ENCODE assay signal across 24 mouse cellular contexts in genomic region chr15:3602098-3602486, GRCm38 (mm10).
"Had no signal": no experiment of that assay in that cellular context is flagged by ENCODE, and none has a peak within 500 bp of the region (broad histone marks: within the 10 kb centered on the region; RNA-seq: fewer than 3 reads in every experiment).

No protein-coding gene starts in this region.

- H3K9ac ChIP-seq: forebrain, postnatal 0 days; heart, embryonic 12.5 days; hindbrain, embryonic 13.5 days; hindbrain, embryonic 15.5 days; kidney, embryonic 15.5 days; limb, embryonic 13.5 days; limb, embryonic 15.5 days; liver, embryonic 13.5 days; liver, embryonic 15.5 days had no signal

- H3K27me3 ChIP-seq: heart, embryonic 12.5 days; hindbrain, embryonic 13.5 days; hindbrain, embryonic 15.5 days; kidney, embryonic 15.5 days; limb, embryonic 13.5 days; limb, embryonic 15.5 days; liver, embryonic 13.5 days; liver, embryonic 15.5 days had no signal

- H3K9me3 ChIP-seq: heart, embryonic 12.5 days; hindbrain, embryonic 13.5 days; hindbrain, embryonic 15.5 days; kidney, embryonic 15.5 days; limb, embryonic 13.5 days; limb, embryonic 15.5 days; liver, embryonic 13.5 days; liver, embryonic 15.5 days had no signal

- DNase-seq: forebrain, postnatal 0 days; gastrocnemius, postnatal 25 days; heart, adult 2 months; heart, postnatal 10 days; heart, postnatal 4 days; kidney, adult 11 months; kidney, adult 2 months; kidney, adult 9 months; kidney, postnatal 14 days; kidney, postnatal 36 days; layer of hippocampus, adult 9-11 months; layer of hippocampus, postnatal 36 days; left cerebral cortex, postnatal 4 days; liver, embryonic 13.5 days; lung, adult 18-20 months had no signal

- H3K36me3 ChIP-seq: heart, embryonic 12.5 days; hindbrain, embryonic 13.5 days; hindbrain, embryonic 15.5 days; kidney, embryonic 15.5 days; limb, embryonic 13.5 days; limb, embryonic 15.5 days; liver, embryonic 13.5 days; liver, embryonic 15.5 days had no signal

- H3K27ac ChIP-seq: heart, adult 2 months; hindbrain, embryonic 13.5 days; hindbrain, embryonic 15.5 days; hindbrain, postnatal 0 days; kidney, embryonic 15.5 days; kidney, postnatal 0 days; limb, embryonic 13.5 days; limb, embryonic 15.5 days; liver, embryonic 13.5 days; liver, embryonic 15.5 days had no signal

- H3K4me2 ChIP-seq: heart, embryonic 12.5 days; hindbrain, embryonic 13.5 days; hindbrain, embryonic 15.5 days; kidney, embryonic 15.5 days; limb, embryonic 13.5 days; limb, embryonic 15.5 days; liver, embryonic 13.5 days; liver, embryonic 15.5 days had no signal

- H3K4me3 ChIP-seq: heart, adult 2 months; heart, embryonic 12.5 days; hindbrain, embryonic 13.5 days; hindbrain, embryonic 15.5 days; kidney, embryonic 15.5 days; limb, embryonic 13.5 days; limb, embryonic 15.5 days; liver, embryonic 13.5 days; liver, embryonic 15.5 days had no signal

- H3K4me1 ChIP-seq: hindbrain, embryonic 13.5 days; hindbrain, embryonic 15.5 days; kidney, embryonic 15.5 days; limb, embryonic 13.5 days; limb, embryonic 15.5 days; liver, embryonic 13.5 days; liver, embryonic 15.5 days had no signal

- ATAC-seq: forebrain, postnatal 0 days; hindbrain, postnatal 0 days had no signal
